Mouse (Mus musculus) embryonic facial prominence, embryonic 11.5 days (tissue): ENCODE results near the gene Neurl3. TPM values are rescaled to one million over a fixed set of nuclear protein-coding genes. Genes with fewer than 3 reads are reported as not detected.

Source experiments
- ATAC-seq: fragments of 200-750 bp; cut with Nextera tagmentation; replicated peaks from 2 replicates; pipeline ENCODE4 v1.8.0; 2017; ENCODE audit warnings: low read depth; ENCODE audit not compliant: insufficient number of reproducible peaks, low FRiP score, low TSS enrichment
- DNase-seq: peaks from one replicate; pipeline ENCODE4 v3.0.0-alpha.2; 2015; ENCODE audit warnings: low spot score
- H3K27ac ChIP-seq: fragments of 300-500 bp; sonication (generic); replicated peaks from 2 replicates; pipeline ENCODE4 v1.5.1; 2014; ENCODE audit warnings: mild to moderate bottlenecking, low read depth, low read length, control low read depth
- H3K27me3 ChIP-seq: fragments of 300-500 bp; sonication (generic); 2 replicates; pipeline ENCODE4 v1.6.1; 2014; ENCODE audit warnings: mild to moderate bottlenecking, low read length, moderate library complexity, mixed read lengths; ENCODE audit not compliant: control insufficient read depth, insufficient read depth
- H3K36me3 ChIP-seq: fragments of 300-500 bp; sonication (generic); replicated peaks from 2 replicates; pipeline ENCODE4 v1.6.1; 2014; ENCODE audit warnings: low read depth, mild to moderate bottlenecking, low read length, moderate library complexity, mixed read lengths; ENCODE audit not compliant: control insufficient read depth, insufficient read depth
- H3K4me1 ChIP-seq: fragments of 300-500 bp; sonication (generic); 2 replicates; pipeline ENCODE4 v1.6.1; 2014; ENCODE audit warnings: low read length, mixed read lengths; ENCODE audit not compliant: control insufficient read depth, insufficient read depth
- H3K4me2 ChIP-seq: fragments of 300-500 bp; sonication (generic); 2 replicates; pipeline ENCODE4 v1.6.1; 2014; ENCODE audit warnings: low read depth, mild to moderate bottlenecking, control low read depth, low read length, moderate library complexity
- H3K4me3 ChIP-seq: fragments of 300-500 bp; sonication (generic); 2 replicates; pipeline ENCODE4 v1.5.1; 2014; ENCODE audit warnings: low read depth, low read length, control low read depth
- H3K9ac ChIP-seq: fragments of 300-500 bp; sonication (generic); replicated peaks from 2 replicates; pipeline ENCODE4 v1.6.1; 2014; ENCODE audit warnings: mild to moderate bottlenecking, control low read depth, low read length
- H3K9me3 ChIP-seq: fragments of 300-500 bp; sonication (generic); replicated peaks from 2 replicates; pipeline ENCODE4 v1.6.1; 2016; ENCODE audit warnings: mild to moderate bottlenecking, low read length, inconsistent platforms, mixed read lengths; ENCODE audit not compliant: control insufficient read depth
- WGBS: fragments of 180-500 bp; shearing (Covaris S2); extraction: QIAGEN DNeasy Blood & Tissue Kit; methylation state at CpG from one replicate; pipeline ENCODE4 v1.1.7; 2014; 5-methylcytosine and 5-hydroxymethylcytosine counted together
- polyA plus RNA-seq: library from polyadenylated mRNA; unstranded; fragments of >200 nt; fragmentation: Nextera tagmentation; extraction: Ambion mirVana; gene quantifications from 2 replicates; pipeline ENCODE4 v1.2.1, GENCODE M21; 2014

Gene Neurl3
- polyA plus RNA-seq, 1 experiment from 2014 or later, result 1.2 TPM

DNA sequence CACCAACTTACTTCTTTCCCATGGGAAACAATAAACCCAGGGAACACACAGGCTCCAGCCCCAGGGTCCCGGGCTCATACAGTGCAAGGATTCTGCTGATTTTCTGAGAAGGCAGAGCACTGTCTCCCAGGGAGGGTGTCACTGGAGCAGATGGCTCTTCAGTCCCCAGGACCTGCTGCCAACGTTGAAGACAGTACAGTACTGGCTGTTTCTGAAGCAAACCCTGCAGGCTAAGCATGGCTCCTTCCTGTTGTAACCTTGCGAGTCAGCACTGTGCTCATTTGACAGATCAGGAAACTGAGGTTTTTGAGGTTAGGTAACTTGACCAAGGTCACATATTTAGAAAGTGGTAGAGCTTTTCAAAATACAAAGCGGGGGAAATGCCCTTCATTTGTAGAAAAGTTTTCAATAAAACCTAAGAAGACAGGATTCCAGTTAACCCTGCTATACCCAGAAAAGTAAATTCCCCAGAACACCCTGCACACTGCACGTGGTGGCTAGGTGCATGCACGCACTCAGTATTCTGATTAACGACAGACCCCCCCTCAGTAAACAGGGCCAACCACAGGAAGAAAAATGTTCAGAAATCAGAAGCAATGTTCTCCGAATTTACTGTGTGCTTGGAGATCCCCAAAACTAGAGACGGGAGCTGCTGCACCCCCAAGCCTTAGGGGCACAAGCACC is 22.1 kb upstream of the Neurl3 start:
- Histone ChIP-seq H3K27ac (no peak overlapping the region), H3K9me3 (no peaks in the 10 kb centered on the region), H3K27me3 (peaks cover 3% of the 10 kb centered on the region; the same call in 1 of the 2 replicates), H3K9ac (no peak overlapping the region), H3K4me1 (no peaks in the 10 kb centered on the region), H3K4me2 (no peak overlapping the region), H3K36me3 (no peaks in the 10 kb centered on the region), H3K4me3 (no peak overlapping the region)
- 69% methylated on average over 9 of the region's 9 CpGs for WGBS
- DNase-seq, result no peak
- ATAC-seq, result no peak; the same call in 1 of the 2 replicates

DNA sequence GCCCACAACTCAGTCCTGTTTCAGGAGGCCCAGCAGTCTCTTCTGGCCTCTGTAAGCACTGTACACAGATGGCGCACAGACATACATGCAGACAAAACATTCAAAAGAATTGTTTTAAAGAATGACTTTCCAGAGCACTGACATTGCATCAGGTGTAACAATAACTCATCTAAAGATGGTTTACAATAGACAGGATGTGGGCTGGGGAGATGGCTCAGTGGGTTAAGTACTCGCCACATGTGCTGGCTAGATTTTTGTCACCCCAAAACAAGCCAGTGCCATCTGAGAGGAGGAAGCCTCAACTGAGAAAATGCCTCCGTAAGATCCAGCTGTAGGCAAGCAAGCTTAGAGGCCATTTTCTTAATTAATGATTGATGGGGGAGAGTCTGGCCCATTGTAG is 19.9 kb upstream of the Neurl3 start:
- DNase-seq (no peak), ATAC-seq (no peak)
- WGBS, result 83% methylated on average over 3 of the region's 3 CpGs

DNA sequence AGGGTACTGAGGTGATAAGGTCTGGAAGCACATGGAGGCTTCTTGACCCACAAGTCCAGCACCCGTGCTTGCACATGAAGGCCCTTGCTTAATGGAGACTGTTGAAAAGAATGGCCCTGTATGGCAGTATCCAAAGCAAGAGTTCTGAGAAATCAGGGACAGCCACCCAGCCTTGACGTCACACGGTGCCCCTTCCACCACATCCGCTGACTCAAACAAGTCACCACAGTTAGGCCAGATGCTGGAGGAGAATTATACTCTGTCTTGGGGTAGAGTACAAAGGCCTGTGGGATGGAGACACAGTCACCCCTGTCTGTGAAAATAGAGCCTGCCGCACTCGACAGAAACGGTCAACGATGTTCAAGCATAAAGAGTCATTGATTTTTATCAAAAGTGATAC is 19.0 kb upstream of the Neurl3 start:
- no peak overlapping the region for H3K4me3 ChIP-seq
- DNase-seq, result no peak
- ATAC-seq, result no peak
- no peak overlapping the region for H3K4me2 ChIP-seq
- no peaks in the 10 kb centered on the region for H3K27me3 ChIP-seq
- no peak overlapping the region for H3K9ac ChIP-seq
- H3K4me1 ChIP-seq, result no peaks in the 10 kb centered on the region
- H3K27ac ChIP-seq, result no peak overlapping the region
- no peaks in the 10 kb centered on the region for H3K9me3 ChIP-seq
- H3K36me3 ChIP-seq, result no peaks in the 10 kb centered on the region
- WGBS, result 92% methylated on average over 8 of the region's 8 CpGs

More for the DNA sequence above, 19.9 kb upstream of the Neurl3 start:
- H3K27ac ChIP-seq, result no peak overlapping the region
- no peaks in the 10 kb centered on the region for H3K4me1 ChIP-seq
- H3K27me3 ChIP-seq, result no peaks in the 10 kb centered on the region; the same call in 1 of the 2 replicates
- no peak overlapping the region for H3K4me3 ChIP-seq
- H3K9ac ChIP-seq, result no peak overlapping the region
- no peaks in the 10 kb centered on the region for H3K36me3 ChIP-seq
- H3K9me3 ChIP-seq, result no peaks in the 10 kb centered on the region
- H3K4me2 ChIP-seq, result no peak overlapping the region

DNA sequence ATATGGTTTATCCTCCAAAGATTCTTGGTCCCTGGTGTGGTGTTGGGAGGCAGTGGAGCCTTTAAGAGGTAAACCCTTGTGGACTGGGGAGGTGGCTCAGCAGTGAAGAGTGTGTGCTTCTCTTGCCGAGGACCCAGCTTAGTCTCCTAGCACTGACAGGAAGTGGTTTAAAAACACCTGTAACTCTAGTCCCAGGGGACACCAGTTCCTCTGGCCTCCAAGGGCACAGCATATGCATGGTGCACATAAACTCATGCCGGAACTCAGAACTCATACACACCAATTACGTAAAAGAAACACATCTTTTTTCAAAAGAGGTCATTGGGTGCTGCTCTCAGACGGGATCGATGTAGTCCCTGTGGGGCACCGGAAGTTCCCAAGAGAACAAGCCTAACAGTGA is 7.4 kb upstream of the Neurl3 start:
- no peaks in the 10 kb centered on the region for H3K9me3 ChIP-seq
- no peak for ATAC-seq
- 88% methylated on average over 6 of the region's 6 CpGs for WGBS

DNA sequence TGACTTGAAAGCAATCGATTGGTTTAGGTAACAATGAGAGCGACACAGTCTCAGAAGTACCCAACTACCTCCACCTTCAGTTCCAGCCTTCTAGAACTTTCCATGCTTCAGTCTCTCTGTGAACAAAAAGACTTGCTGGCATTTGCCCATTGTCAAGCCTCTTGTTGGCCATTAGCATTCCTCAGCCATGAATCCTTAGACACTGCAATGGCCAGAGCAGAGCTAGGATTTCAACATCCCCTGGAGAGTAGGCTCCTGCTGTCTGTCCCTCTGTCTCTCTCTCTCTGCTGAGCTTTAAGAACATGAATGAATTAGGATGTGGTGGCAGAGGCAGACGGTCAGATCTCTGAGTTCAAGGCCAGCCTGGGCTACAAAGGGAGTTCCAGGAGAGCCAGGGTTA is 6.5 kb upstream of the Neurl3 start:
- WGBS, result 87% methylated on average over 3 of the region's 3 CpGs
- Histone ChIP-seq H3K4me2 (no peak overlapping the region), H3K27ac (no peak overlapping the region), H3K27me3 (no peaks in the 10 kb centered on the region), H3K9ac (no peak overlapping the region), H3K4me1 (no peaks in the 10 kb centered on the region), H3K9me3 (no peaks in the 10 kb centered on the region), H3K36me3 (no peaks in the 10 kb centered on the region), H3K4me3 (no peak overlapping the region)
- no peak for DNase-seq
- ATAC-seq, result no peak

More for the DNA sequence above, 7.4 kb upstream of the Neurl3 start:
- H3K4me2 ChIP-seq, result no peak overlapping the region
- H3K27ac ChIP-seq, result no peak overlapping the region
- no peak overlapping the region for H3K9ac ChIP-seq
- no peak for DNase-seq
- H3K36me3 ChIP-seq, result no peaks in the 10 kb centered on the region
- H3K4me1 ChIP-seq, result no peaks in the 10 kb centered on the region
- H3K4me3 ChIP-seq, result no peak overlapping the region
- H3K27me3 ChIP-seq, result no peaks in the 10 kb centered on the region

DNA sequence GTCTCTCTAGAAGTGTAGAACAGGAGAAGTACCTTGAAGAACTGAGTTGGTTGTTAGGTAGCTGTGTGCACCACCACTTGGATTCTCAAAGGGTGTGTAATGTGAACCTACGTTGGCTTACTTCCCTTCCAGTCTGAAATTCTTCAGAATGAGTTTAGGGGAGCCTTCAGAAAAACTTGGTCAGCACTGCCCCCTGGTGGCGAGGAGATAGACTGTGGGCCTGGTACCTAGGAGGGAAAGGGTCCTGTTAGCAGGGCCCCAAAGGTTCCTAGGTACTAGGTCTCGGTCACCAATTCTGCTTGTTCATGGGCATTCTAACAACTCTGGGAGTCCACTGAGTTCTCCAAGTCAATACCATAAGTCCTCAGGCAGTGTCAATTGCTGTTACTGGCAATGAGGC is 4.7 kb upstream of the Neurl3 start:
- ATAC-seq, result peak; percentile 37; the same call in 1 of the 2 replicates
- no peak overlapping the region for H3K9ac ChIP-seq
- WGBS, result 21% methylated on average over 3 of the region's 3 CpGs
- no peaks in the 10 kb centered on the region for H3K4me1 ChIP-seq
- no peaks in the 10 kb centered on the region for H3K36me3 ChIP-seq
- no peak overlapping the region for H3K4me2 ChIP-seq
- H3K4me3 ChIP-seq, result no peak overlapping the region
- H3K9me3 ChIP-seq, result no peaks in the 10 kb centered on the region
- no peak overlapping the region for H3K27ac ChIP-seq
- peak; percentile 87 for DNase-seq
- no peaks in the 10 kb centered on the region for H3K27me3 ChIP-seq

DNA sequence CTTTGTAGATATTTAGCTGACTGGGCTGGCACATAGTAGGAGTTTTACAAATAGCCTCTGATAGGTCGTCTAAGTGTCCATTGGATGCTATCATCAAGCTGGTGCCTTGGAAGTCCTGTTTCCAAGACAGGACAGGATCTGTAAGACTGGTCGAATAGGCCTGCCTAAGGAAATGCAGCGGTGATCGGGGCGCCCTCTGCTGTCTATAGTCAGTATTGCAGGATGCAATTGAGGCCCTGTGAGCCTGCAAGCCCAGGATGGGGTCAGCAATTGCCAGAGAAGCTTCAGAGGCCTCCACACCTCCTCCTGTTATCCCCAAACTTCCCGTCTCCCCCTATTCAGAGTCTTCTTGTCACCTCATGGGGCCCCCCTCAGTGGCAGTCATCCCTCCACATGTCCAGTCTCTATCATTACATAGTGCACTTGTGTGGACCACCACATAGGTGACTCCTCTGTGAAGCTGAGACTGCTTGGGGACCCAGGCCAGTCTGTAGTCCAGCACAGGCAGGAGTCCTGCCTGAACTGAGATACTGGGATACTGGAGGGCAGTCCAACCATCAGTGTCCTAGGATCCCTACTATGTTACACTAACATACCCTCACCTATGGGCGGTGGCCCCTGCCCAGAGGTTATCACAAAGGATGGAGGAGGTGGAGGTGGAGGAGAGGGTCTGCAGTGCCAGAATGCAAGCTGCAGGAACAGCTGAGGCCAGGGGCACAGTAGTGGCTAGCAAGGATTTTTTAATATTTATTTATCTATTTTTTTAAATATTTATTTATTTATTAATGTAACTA is 3.0 kb upstream of the Neurl3 start:
- no peaks in the 10 kb centered on the region for H3K27me3 ChIP-seq
- no peaks in the 10 kb centered on the region for H3K9me3 ChIP-seq
- H3K36me3 ChIP-seq, result no peaks in the 10 kb centered on the region
- no peak overlapping the region for H3K4me2 ChIP-seq
- DNase-seq (peak; percentile 85), ATAC-seq (no peak)
- WGBS, result 18% methylated on average over 7 of the region's 7 CpGs
- no peak overlapping the region for H3K4me3 ChIP-seq
- no peak overlapping the region for H3K27ac ChIP-seq
- H3K9ac ChIP-seq, result no peak overlapping the region
- H3K4me1 ChIP-seq, result peaks cover 6% of the 10 kb centered on the region
